Mouse (Mus musculus): ENCODE results near the gene Stam. TPM values are rescaled to one million over a fixed set of nuclear protein-coding genes. Genes with fewer than 3 reads are reported as not detected.
A peak's percentile ranks its signal among the peaks of the same experiment; 100 is the strongest.

Stam gene
- polyA plus RNA-seq, 1 experiment = 18.2 TPM

DNA sequence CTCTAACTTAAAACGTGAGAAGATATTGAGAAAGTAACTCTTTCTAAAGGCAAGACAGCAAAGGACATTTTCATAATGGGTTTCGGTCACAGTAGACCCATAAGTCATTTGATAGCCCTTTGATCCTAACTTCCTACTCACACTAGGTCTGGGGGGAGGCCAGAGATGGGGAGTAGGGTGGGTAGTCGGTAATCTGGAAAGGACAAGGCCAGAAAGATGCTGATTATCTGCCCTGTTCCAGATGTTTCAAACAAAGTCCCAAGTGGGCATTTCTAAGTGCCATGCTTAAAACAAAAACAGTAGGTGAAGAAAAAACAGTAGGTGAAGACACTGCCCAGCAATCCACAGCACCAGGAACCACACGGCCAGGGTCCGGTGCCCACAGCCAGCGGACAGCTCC, 19.2 kb upstream of the Stam start:
- TF ChIP-seq CTCF (IDR thresholded peaks at IDR 0.05; ENCODE audit: control insufficient read depth, insufficient read depth, low read length) (no peak), POLR2A (IDR thresholded peaks at IDR 0.05; ENCODE audit: borderline replicate concordance, control insufficient read depth, low read depth, low read length) (no peak)
- WGBS = 6% methylated on average over 6 of the region's 6 CpGs
- H3K4me1 ChIP-seq (ENCODE audit: control insufficient read depth, insufficient read depth, low read length) = no peaks in the 10 kb centered on the region
- peak overlapping the region; percentile 67 for H3K4me3 ChIP-seq (replicated peaks; ENCODE audit: control insufficient read depth, low read depth, low read length)
- peak overlapping the region; percentile 43; the same call in 1 of the 2 replicates for H3K27ac ChIP-seq (ENCODE audit: control insufficient read depth, insufficient read depth, low read depth, low read length, poor library complexity)

DNA sequence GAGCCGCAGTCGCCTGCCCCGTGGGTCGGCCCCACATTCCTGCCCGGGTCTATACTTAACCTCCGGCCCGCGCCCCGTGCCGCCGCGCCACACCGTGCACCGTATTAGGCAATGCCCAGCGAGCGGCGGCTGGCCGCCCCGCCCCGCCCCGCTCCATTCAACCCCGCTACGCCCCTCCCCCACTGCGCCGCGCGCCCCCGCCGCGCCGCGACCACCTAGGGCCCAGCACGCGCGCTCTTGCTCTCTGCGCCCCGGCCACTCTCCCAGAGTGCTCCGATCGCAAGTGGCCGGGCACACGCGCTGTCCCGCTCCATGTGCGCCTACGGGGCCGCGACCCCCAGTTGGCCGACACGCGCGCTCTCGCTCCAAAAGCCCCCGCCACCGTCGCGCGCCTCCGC, 18.7 kb upstream of the Stam start:
- Histone ChIP-seq H3K4me1 (ENCODE audit: control insufficient read depth, insufficient read depth, low read length) (no peaks in the 10 kb centered on the region), H3K4me3 (replicated peaks; ENCODE audit: control insufficient read depth, low read depth, low read length) (peak overlapping the region; percentile 67), H3K27ac (ENCODE audit: control insufficient read depth, insufficient read depth, low read depth, low read length, poor library complexity) (peak overlapping the region; percentile 67; the same call in 1 of the 2 replicates)
- no peak for TF ChIP-seq CTCF (IDR thresholded peaks at IDR 0.05; ENCODE audit: control insufficient read depth, insufficient read depth, low read length)
- no peak for TF ChIP-seq POLR2A (IDR thresholded peaks at IDR 0.05; ENCODE audit: borderline replicate concordance, control insufficient read depth, low read depth, low read length)
- 1% methylated on average over 49 of the region's 58 CpGs for WGBS

- under 1% methylated on average over 95 of the region's 101 CpGs for WGBS
- no peaks in the 10 kb centered on the region for H3K4me1 ChIP-seq (ENCODE audit: control insufficient read depth, insufficient read depth, low read length)
- peak within 1 kb of the TSS; percentile 67; the same call in 1 of the 2 replicates for H3K27ac ChIP-seq (ENCODE audit: control insufficient read depth, insufficient read depth, low read depth, low read length, poor library complexity)
- H3K4me3 ChIP-seq (replicated peaks; ENCODE audit: control insufficient read depth, low read depth, low read length) = peak within 1 kb of the TSS; percentile 67
- no peak for TF ChIP-seq CTCF (IDR thresholded peaks at IDR 0.05; ENCODE audit: control insufficient read depth, insufficient read depth, low read length)
- no peak; the same call in 1 of the 2 replicates for TF ChIP-seq POLR2A (IDR thresholded peaks at IDR 0.05; ENCODE audit: borderline replicate concordance, control insufficient read depth, low read depth, low read length)
Observed at GRCm38 (mm10) chr2:14055566-14056331, 18.1 kb upstream of the Stam start, which contains the start of gene Hacd1. Gene Hacd1 (minus strand): TSS chr2:14056135.

GRCm38 (mm10) chr2:14065704-14066650, 7.9 kb upstream of the Stam start:
- Histone ChIP-seq H3K4me3 (replicated peaks; ENCODE audit: control insufficient read depth, low read depth, low read length) (no peak overlapping the region), H3K27ac (ENCODE audit: control insufficient read depth, insufficient read depth, low read depth, low read length, poor library complexity) (no peak overlapping the region), H3K4me1 (ENCODE audit: control insufficient read depth, insufficient read depth, low read length) (no peaks in the 10 kb centered on the region)
- WGBS = 47% methylated on average over 2 of the region's 2 CpGs
- TF ChIP-seq CTCF (IDR thresholded peaks at IDR 0.05; ENCODE audit: control insufficient read depth, insufficient read depth, low read length) (no peak), POLR2A (IDR thresholded peaks at IDR 0.05; ENCODE audit: borderline replicate concordance, control insufficient read depth, low read depth, low read length) (no peak)

DNA sequence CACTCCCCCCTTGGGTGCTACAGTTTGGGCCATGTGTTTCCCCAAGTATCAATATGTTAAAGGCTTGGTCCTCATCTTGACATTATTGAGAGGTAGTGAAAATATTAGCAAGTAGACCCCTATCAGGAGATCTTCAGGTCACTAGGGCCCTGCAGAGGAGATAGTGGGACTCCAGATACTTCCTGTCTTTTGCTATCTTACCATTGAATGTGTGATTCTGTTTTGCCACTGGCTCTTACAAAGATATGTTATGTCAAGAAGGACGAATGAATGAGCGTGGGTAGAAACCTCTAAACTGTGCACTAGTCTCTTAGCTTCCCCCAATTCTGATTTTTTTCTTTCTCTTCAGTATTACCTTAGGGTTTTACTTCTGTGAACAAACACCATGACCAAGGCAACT, 4.9 kb upstream of the Stam start:
- Histone ChIP-seq H3K4me1 (ENCODE audit: control insufficient read depth, insufficient read depth, low read length) (no peaks in the 10 kb centered on the region), H3K27ac (ENCODE audit: control insufficient read depth, insufficient read depth, low read depth, low read length, poor library complexity) (no peak overlapping the region), H3K4me3 (replicated peaks; ENCODE audit: control insufficient read depth, low read depth, low read length) (no peak overlapping the region)
- WGBS = 54% methylated on average over 2 of the region's 2 CpGs
- TF ChIP-seq POLR2A (IDR thresholded peaks at IDR 0.05; ENCODE audit: borderline replicate concordance, control insufficient read depth, low read depth, low read length) (no peak), CTCF (IDR thresholded peaks at IDR 0.05; ENCODE audit: control insufficient read depth, insufficient read depth, low read length) (no peak)

GRCm38 (mm10) chr2:14070466-14070865, 3.4 kb upstream of the Stam start:
- WGBS = 81% methylated on average over 8 of the region's 8 CpGs
- no peaks in the 10 kb centered on the region for H3K4me1 ChIP-seq (ENCODE audit: control insufficient read depth, insufficient read depth, low read length)
- no peak overlapping the region for H3K27ac ChIP-seq (ENCODE audit: control insufficient read depth, insufficient read depth, low read depth, low read length, poor library complexity)
- H3K4me3 ChIP-seq (replicated peaks; ENCODE audit: control insufficient read depth, low read depth, low read length) = no peak overlapping the region
- TF ChIP-seq POLR2A (IDR thresholded peaks at IDR 0.05; ENCODE audit: borderline replicate concordance, control insufficient read depth, low read depth, low read length) (no peak), CTCF (IDR thresholded peaks at IDR 0.05; ENCODE audit: control insufficient read depth, insufficient read depth, low read length) (no peak)

- peak overlapping the region; percentile 98 for H3K4me3 ChIP-seq (replicated peaks; ENCODE audit: control insufficient read depth, low read depth, low read length)
- TF ChIP-seq POLR2A (IDR thresholded peaks at IDR 0.05; ENCODE audit: borderline replicate concordance, control insufficient read depth, low read depth, low read length) (no peak), CTCF (IDR thresholded peaks at IDR 0.05; ENCODE audit: control insufficient read depth, insufficient read depth, low read length) (no peak)
- H3K4me1 ChIP-seq (ENCODE audit: control insufficient read depth, insufficient read depth, low read length) = no peaks in the 10 kb centered on the region
- H3K27ac ChIP-seq (ENCODE audit: control insufficient read depth, insufficient read depth, low read depth, low read length, poor library complexity) = peak overlapping the region; percentile 99; the same call in 1 of the 2 replicates
- 10% methylated on average over 8 of the region's 8 CpGs for WGBS
Observed at GRCm38 (mm10) chr2:14073008-14073361, 913 bp upstream of the Stam start.
